Mouse (Mus musculus) ovary, adult 18-20 months (tissue): ENCODE data around the gene Nsd1.
"Not testable (repeated sequence)": the region's sequence is repeated elsewhere in the genome, so short reads cannot be mapped to it uniquely, and the experiment has no call there.

Experiments
- DNase-seq: peaks from one replicate; pipeline ENCODE4 v3.0.0; 2022; ENCODE audit warnings: low spot score, mixed read lengths

Gene Nsd1

GRCm38 (mm10) chr13:55190121-55190868 lies 19.3 kb upstream of the Nsd1 start:
- peak; percentile 97 for DNase-seq

- DNase-seq = no peak
Observed at GRCm38 (mm10) chr13:55191535-55191934, 18.0 kb upstream of the Nsd1 start.

DNA sequence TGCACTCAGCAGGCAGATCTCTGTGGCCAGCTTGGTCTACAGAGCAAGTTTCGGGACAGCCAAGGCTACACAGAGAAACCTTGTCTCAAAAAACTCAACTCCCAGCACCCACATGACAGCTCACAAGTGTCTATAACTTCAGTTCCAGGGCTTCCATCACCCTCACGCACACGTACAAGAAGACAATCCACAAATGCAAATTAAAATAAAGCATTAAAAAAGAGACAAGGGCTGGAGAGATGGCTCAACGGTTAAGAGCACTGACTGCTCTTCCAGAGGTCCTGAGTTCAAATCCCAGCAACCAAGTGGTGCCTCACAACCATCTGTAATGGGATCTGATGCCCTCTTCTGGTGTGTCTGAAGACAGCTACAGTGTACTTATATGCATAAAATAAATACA lies 6.8 kb upstream of the Nsd1 start:
- not testable (repeated sequence) for DNase-seq

- DNase-seq = no peak
Observed at GRCm38 (mm10) chr13:55203740-55204139, 5.8 kb upstream of the Nsd1 start.

GRCm38 (mm10) chr13:55204667-55205389 lies 4.8 kb upstream of the Nsd1 start:
- DNase-seq = no peak

DNA sequence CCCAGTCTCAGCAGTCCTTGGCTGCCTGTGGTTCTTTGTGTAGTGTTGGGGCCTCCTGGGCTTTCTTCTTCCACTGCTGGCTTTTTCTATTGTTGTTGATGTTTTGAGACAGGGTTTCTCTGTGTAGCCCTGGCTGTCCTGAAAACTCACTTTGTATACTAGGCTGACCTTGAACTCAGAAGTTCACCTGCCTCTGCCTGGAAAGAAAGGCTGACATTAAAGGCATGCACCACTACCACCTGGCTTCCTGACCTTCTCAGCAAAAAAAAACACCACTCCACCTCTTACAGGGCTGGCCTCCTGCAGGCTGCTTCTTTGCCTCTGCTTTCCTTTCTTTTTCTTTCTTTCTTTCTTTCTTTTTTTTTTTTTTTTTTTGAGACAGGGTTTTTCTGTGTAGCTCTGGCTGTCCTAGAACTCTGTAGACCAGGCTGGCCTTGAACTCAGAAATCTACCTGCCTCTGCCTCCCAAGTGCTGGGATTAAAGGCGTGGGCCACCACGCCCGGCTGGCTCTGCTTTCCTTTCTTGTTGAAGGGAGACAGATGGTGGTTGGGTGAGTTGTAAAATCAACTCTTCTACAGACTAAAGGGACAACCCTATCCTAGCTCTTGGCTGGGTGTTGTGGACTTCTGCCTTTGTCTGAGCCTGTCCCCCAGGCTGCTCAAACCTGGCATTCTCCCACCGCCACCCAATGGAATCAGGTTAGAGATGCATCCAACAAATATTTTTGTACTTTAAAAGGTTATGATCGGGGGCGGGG lies 4.0 kb upstream of the Nsd1 start:
- no peak for DNase-seq

GRCm38 (mm10) chr13:55208837-55209648 lies 539 bp upstream of the Nsd1 start:
- DNase-seq = no peak

DNA sequence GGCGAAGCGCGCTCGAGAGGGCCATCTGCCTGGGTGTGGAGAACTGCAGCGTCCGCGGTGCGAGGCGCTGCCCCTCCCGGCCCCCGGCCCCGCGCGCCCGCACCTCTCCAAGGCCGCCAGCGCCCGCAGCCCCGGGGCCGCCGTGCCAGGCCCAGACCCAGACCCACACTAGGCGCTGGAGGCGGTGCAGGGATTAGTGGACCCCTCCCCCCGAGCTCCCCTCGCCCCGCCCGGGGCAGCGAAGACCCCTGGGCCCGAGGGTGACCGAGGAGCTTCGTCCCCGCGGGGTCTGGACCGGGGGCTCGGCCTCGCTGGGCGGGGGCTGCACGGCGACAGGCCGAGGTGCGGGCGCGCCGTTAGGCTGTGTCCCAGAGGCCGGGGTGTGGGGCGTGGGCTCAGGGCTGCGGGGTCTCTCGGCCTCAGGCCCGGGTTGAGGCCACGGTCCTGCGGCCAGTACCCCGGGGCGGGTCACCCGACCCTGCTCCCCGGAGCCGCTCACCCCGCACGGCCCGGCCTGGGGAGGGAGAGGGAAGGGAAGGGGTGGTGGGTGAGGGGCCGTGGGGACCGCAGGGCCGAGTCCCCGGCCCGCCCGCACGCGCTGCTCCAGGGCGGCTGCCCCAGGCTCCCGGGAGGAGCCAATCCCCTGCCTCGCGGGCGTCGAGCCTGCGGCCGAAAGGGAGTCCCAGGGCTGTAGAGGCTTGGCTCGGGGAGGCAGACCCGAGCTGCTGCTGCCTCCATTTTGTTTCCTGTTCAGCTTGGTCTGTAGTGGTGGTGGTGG lies 800 bp downstream of the Nsd1 start:
- DNase-seq = peak; percentile 33

DNA sequence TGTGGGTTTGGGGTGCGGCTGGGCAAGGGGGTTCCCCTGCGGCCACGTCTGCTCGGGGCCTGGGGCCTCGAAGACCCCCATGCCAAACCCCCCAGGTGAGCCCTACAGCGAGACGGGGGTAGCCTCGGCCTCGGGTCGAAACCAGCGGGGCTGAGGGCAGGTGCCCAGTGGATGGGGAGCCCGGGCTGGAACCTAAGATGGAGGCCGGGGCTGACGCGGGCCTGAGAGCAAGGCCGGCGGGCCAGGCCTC lies 1.3 kb downstream of the Nsd1 start:
- no peak for DNase-seq

DNA sequence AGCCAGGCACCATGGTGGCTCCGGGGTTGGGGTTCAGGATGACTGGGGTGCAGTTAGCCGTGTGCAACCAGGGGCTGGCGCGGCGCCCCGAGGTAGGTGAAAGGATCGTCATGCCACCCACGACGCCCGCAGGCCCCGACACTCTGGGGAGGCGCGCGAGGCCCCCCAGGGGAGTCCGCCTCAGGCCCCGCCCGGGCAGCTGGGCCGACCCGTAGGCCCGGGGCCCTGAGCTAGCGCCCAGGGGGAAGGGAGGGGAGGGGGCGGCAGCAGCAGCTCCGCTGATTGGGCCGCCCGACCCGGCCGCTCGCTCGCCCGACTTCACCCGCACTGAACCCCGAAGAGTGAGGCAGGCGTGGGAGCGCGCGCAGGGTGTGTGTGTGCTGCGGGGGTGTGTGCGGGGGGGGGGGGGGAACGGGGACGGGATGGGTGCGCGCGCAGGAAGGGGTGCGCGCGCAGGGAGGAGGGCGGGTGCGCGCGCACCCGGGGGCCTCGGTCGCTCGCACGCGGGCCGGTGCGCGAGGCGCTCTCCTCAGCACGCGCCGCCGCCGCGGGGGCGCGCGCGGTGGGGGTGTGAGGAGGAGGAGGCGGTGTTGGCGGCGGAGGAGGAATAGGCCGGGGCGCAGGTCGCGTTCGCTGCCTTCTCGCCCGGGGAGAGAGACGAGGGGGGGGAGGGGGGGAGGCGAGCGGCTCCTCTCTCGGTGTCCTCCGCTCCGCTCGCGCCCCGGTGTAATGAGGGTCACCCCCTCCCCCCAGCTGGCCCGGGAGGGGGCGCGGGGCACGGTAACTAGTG lies 1.8 kb downstream of the Nsd1 start:
- peak; percentile 84 for DNase-seq

DNA sequence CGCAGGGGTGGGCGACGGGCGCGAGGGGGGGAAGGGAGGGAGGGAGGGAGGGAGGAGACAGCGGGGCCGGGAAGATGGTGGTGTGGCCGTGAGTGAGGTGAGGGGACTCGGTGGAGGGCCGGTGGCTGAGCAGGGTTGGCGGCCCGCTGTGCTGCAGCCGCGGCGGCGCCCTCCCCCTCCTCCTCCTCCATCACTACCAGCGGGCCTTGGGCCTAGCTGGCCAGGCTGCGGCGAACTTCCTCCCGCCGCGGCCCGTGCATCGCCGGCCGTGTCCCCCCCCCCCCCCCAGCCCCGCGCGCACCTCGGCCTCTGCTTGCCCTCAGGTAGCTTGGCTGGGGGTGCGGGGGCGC lies 2.4 kb downstream of the Nsd1 start:
- no peak for DNase-seq

DNA sequence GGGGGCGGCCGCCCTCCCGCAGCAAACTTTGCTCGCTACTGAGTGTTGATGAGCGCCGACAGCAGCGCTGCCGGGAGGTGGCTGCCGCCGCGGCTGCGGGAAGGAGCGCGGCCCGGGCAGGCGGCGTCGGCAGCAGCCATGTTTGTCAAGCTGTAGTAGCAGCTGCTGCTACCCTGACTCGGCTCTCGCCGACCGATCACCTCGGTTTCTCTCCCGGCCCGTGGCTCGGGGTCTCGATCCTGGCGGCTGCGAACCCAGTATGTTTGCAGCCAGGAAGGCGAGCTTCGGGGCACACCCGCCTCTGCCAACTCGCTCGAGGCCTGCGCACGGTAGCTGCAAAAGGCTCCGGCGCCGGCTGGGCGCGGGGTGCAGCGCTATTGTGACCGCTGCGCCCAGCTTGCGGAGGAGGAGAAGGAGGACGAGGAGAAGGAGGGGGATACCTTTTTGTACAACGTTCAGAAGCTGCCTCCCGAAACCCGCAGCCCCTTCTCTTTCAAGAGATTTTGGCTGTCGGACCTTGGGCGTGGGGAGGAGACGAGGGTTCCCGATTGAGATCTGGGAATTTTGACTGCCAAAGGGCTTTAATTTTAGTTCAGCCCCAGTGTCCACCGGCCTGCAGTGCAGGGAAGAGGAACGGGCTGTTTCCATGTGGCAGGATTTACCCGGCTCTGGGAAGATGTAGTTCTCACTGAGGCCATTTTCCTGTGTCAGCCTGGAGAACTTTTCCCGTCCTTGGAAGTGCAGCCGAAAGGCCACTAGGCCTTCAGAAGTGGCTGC lies 3.0 kb downstream of the Nsd1 start:
- DNase-seq = peak; percentile 34

DNA sequence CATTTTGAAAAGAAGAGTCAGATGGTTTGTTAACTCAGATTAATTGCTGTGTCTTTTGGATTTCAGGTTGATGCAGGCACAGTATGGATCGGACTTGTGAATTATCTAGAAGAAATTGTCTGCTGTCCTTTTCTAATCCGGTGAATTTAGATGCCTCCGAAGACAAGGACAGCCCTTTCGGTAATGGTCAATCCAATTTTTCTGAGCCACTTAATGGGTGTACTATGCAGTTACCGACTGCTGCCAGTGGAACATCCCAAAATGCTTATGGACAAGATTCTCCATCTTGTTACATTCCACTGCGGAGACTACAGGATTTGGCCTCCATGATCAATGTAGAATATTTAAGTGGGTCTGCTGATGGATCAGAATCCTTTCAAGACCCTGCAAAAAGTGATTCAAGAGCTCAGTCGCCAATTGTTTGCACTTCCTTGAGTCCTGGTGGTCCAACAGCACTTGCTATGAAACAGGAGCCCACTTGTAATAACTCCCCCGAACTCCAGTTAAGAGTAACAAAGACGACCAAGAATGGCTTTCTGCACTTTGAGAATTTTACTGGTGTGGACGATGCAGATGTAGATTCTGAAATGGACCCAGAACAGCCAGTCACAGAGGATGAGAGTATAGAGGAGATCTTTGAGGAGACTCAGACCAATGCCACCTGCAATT lies 3.7 kb downstream of the Nsd1 start:
- no peak for DNase-seq

GRCm38 (mm10) chr13:55224364-55224763 lies 14.8 kb downstream of the Nsd1 start:
- DNase-seq = no peak

DNA sequence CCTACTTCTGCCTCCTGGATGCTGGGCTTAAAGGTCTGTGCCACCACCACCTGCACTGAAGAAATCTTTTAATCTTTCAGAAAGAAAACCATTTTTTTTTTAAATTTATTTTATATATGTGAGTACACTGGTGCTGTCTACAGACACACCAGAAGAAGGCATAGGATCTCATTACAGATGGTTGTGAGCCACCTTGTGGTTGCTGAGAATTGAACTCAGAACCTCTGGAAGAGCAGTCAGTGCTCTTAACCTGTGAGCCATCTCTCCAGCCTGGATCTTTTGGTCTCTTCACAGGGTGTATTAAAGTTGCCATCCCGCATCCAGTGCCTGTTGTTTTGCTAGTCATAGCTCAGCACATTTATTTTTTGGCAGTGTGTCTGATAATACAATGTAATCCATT lies 21.1 kb downstream of the Nsd1 start:
- no peak for DNase-seq

DNA sequence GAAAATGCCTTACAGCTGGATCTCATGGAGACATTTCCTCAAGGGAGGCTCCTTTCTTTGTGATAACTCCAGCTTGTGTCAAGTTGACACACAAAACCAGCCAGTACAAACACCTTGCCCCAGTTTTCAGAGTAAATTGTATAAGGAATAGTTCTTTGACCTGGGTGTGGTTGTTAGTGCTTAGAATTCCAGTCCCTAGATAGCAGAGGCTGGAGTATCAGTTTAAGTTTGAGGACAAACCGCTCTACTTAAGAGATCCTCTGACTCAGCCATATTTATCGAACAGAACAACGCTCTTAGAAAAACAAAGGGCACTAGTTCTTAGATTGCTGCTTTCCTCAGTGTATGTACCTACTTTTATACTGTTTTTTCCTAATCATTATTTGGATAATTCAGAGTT lies 33.6 kb downstream of the Nsd1 start:
- DNase-seq = no peak

GRCm38 (mm10) chr13:55247293-55248030 lies 37.9 kb downstream of the Nsd1 start:
- no peak for DNase-seq

DNA sequence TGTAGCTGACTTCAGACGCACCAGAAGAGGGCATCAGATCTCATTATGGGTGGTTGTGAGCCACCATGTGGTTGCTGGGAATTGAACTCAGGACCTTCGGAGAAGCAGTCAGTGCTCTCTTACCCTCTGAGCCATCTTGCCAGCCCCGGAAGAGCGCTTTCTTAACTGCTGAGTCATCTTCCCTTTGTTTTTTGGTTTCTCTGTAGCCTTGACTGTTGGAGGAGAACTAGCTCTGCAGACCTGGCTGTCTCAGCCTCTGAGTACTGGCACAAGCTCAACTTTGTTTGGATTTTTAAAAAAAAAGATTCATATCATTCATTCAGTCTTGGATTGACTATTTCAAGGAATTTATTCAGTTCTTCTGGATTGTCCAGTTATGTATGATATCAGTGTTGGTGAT lies 39.7 kb downstream of the Nsd1 start:
- DNase-seq = no peak

- DNase-seq = no peak
Observed at GRCm38 (mm10) chr13:55252820-55253219, 43.2 kb downstream of the Nsd1 start.
